Mouse (Mus musculus) left cerebral cortex, adult 9 months (tissue): ENCODE measurements around the gene 9230112D13Rik.

Experiments used
- DNase-seq, 2 experiments: peaks; one replicate each; pipeline ENCODE4 v3.0.0; 2022; ENCODE audit warnings: low spot score in 2 of 2

Gene 9230112D13Rik

DNA sequence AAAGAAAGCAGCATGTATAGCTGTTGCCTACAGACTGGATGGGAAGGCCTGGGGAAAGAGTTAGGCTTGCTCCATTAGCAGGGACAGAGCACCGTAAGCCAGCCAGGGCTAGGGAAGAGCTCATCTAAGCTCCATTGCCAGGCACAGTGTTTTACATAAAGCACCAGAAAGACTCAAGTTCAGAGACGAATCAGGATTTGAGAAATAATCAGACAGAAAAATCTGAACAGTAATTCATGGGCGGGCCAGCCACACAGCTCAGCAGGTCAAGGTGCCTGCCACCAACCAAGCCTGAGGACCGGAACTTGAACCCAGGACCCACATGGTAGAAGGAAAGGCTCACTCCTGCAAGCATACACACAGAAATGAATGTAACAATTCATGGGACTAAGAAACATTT is 22.9 kb downstream of the 9230112D13Rik start:
- DNase-seq, result no peak

GRCm38 (mm10) chr14:34497346-34497745 is 25.3 kb downstream of the 9230112D13Rik start:
- DNase-seq, result no peak

DNA sequence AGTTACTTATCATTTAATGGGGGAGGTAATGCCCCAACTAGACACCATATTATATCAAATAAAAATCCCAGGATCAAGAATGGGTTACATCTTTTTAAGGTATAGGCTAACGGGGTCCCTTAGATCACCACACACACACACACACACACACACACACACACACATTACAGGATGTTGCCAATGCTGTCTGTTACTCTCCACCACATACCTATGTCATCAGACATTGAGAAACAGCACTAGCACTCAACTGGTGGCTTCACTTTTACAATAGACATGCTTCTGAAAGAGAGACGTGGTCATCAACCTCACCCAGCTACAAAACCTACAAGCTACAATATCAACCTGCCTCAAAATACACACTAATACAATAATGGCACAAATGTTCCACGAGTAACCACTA is 28.9 kb downstream of the 9230112D13Rik start:
- DNase-seq, result no peak

DNA sequence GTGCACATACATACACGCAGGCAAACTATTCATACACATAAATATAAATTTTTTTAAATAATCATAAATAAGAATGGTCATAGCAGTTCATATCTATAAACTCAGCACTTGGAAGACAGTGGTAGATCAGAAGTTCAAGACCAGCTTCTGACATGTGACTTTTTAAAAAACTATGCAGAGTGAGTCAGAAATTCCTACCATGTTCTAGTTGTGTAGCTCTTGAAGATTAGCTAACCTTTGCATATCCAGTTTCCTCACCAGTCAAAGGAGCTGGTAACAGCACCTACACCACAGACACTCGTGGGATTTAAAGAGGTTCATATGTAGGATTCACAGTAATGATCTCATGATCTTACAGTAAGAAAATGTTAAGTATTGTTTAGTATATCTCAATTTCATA is 29.9 kb downstream of the 9230112D13Rik start:
- DNase-seq, result no peak

- DNase-seq, result no peak
Observed at GRCm38 (mm10) chr14:34490965-34491364, 31.6 kb downstream of the 9230112D13Rik start.

DNA sequence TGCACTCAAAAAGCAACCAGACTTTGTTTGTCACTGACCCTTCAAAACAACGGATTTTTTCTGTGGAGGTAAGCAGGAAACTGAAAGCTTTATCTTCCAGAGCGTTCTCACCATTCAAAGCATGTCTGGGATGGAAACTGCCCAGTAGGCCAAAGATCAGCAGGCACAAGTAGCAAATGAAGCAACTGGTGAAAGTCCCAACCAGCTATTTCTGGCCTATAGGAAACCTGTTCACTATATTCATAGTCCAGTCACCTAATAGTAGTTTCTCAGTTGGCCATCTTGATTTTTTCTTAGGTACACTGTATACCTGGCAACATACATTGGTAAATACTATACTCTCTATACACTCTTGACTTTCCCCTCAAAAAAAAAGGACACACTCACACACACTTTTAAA is 32.7 kb downstream of the 9230112D13Rik start:
- no peak for DNase-seq

GRCm38 (mm10) chr14:34486169-34486568 is 36.4 kb downstream of the 9230112D13Rik start:
- no peak for DNase-seq

GRCm38 (mm10) chr14:34483469-34484341 is 38.9 kb downstream of the 9230112D13Rik start:
- DNase-seq, result no peak

DNA sequence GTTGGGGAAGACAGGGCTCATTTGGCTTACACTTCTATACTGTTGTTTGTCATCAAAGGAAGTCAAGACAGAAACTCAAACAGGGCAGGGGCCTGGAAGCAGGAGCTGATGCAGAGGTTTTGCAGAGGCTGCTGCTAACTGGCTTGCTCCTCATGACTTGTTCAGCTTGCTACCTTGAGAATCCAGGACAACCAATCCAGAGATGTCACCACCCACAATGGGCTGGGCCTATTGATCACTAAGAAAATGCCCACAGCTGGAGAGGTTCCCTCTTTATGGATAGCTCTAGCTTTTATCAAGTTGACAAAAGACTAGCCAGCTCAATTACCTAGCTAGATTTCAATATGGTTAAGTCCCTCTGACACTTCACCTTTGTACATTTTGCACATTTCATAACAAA is 51.0 kb downstream of the 9230112D13Rik start:
- DNase-seq, result no peak

DNA sequence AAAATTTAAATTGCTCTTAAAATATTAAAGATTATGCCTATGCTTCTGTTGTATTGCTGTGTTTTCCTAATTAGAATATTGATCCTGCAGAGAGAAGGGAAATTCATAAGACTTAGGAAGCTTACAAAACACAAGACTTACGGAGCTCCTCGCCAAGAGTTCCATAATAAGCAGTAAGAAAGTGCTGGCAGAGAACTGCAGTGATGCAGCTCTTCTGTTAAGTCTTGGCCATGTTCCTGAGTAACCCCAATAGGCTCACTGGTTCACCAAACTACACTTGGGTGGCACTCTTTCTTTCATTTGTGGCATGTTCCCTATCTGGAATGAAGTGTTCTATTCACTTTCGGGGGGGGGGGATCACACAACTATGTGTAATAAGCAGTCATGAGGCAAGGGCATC is 56.3 kb downstream of the 9230112D13Rik start:
- no peak for DNase-seq
